Mouse (Mus musculus): ENCODE results near the gene Tmem63b. TPM values are rescaled to one million over a fixed set of nuclear protein-coding genes. Genes with fewer than 3 reads are reported as not detected.

Gene Tmem63b
- polyA plus RNA-seq, 1 experiment: 19.1 TPM

DNA sequence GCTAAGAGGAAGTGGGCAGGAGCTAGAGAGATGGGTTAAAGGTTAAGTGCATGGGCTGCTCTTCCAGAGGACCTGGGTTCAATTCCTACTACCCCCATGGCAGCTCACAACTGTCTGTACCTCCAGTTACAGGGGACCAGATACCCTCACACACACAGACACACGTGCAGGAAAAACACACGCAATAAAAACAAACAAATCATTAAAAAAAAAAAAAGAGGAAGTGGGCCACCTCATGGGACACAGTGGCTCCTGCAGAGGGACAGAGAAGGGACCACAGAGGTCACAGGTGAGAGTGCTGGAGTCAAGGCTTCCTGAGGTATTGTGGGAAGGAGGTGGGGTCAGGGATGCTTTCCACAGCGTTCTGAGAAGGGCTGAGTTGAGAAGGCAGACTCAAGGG lies 24.8 kb upstream of the Tmem63b start:
- H3K4me3 ChIP-seq (replicated peaks; ENCODE audit: control insufficient read depth, low read depth, low read length): no peak overlapping the region
- H3K4me1 ChIP-seq (ENCODE audit: control insufficient read depth, insufficient read depth, low read length): no peaks in the 10 kb centered on the region; the same call in 1 of the 2 replicates
- no peak overlapping the region for H3K27ac ChIP-seq (ENCODE audit: control insufficient read depth, insufficient read depth, low read depth, low read length, poor library complexity)
- 2% methylated on average over 3 of the region's 3 CpGs for WGBS
- no peak for TF ChIP-seq POLR2A (IDR thresholded peaks at IDR 0.05; ENCODE audit: borderline replicate concordance, control insufficient read depth, low read depth, low read length)
- TF ChIP-seq CTCF (IDR thresholded peaks at IDR 0.05; ENCODE audit: control insufficient read depth, insufficient read depth, low read length): no peak

DNA sequence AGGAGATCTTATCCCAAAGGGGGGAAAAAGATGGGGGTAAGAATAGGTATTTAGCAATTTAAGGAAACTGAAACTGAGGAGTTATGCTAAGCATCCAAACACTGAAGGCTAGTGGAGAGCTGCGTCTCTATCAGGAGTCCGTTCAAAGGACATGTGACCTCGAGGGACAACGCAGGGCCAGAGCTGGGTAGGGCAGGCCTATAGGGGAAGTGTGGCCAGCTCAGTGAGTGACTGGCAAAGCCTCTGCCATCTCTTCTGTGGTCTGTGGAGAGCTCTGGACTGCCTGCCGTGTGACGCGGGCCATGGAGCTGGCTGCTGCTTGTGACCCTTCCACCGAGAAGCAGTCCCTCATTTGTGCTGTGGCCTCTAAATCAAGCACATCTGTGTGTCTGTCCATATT lies 23.7 kb upstream of the Tmem63b start:
- Histone ChIP-seq H3K4me1 (ENCODE audit: control insufficient read depth, insufficient read depth, low read length) (no peaks in the 10 kb centered on the region; the same call in 1 of the 2 replicates), H3K4me3 (replicated peaks; ENCODE audit: control insufficient read depth, low read depth, low read length) (no peak overlapping the region), H3K27ac (ENCODE audit: control insufficient read depth, insufficient read depth, low read depth, low read length, poor library complexity) (no peak overlapping the region)
- WGBS: 26% methylated on average over 8 of the region's 8 CpGs
- TF ChIP-seq CTCF (IDR thresholded peaks at IDR 0.05; ENCODE audit: control insufficient read depth, insufficient read depth, low read length) (no peak), POLR2A (IDR thresholded peaks at IDR 0.05; ENCODE audit: borderline replicate concordance, control insufficient read depth, low read depth, low read length) (no peak)

DNA sequence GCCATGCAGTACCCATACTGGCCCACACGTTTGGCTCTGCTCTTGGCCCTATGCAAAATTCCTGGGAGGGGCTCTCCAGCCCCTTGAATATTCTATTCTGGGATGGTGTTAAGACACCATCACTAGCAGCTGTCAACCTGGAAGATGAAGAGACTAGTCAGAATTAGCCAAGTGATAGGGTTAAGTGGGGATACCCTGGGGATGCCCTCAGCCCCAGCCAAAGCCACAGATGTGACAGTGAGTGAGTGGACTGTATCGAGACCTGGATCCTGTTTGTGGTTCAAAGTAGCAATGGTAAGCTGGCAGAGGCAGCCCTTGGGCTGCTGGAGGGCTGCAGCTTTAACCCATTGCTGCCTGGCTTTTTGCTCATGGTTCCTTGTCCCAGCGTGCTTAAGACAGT lies 23.1 kb upstream of the Tmem63b start:
- H3K4me1 ChIP-seq (ENCODE audit: control insufficient read depth, insufficient read depth, low read length): no peaks in the 10 kb centered on the region; the same call in 1 of the 2 replicates
- no peak overlapping the region for H3K4me3 ChIP-seq (replicated peaks; ENCODE audit: control insufficient read depth, low read depth, low read length)
- TF ChIP-seq CTCF (IDR thresholded peaks at IDR 0.05; ENCODE audit: control insufficient read depth, insufficient read depth, low read length) (no peak), POLR2A (IDR thresholded peaks at IDR 0.05; ENCODE audit: borderline replicate concordance, control insufficient read depth, low read depth, low read length) (no peak)
- WGBS: 40% methylated on average over 3 of the region's 3 CpGs
- H3K27ac ChIP-seq (ENCODE audit: control insufficient read depth, insufficient read depth, low read depth, low read length, poor library complexity): no peak overlapping the region

DNA sequence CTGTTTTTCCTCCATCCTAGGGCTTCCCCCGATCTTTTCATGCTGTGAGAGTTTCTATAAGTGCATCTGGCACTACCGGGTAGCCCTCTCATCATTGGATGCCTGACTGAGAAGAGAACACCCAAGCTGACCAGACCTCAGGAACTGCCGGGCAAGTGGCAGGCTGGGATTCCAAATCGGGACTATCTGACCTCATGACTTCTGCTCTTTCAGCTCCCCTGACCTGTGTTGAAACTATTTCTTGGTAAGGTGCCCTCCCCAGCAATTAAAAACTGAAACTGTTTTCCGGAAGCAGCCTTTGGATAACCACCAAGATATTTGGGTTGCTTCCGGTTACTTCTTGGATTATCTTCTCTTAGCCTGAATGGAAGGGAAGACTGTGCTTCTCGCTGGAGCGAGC lies 21.5 kb upstream of the Tmem63b start:
- 81% methylated on average over 8 of the region's 8 CpGs for WGBS
- H3K4me3 ChIP-seq (replicated peaks; ENCODE audit: control insufficient read depth, low read depth, low read length): no peak overlapping the region
- H3K27ac ChIP-seq (ENCODE audit: control insufficient read depth, insufficient read depth, low read depth, low read length, poor library complexity): no peak overlapping the region
- peaks cover 2% of the 10 kb centered on the region; the same call in 1 of the 2 replicates for H3K4me1 ChIP-seq (ENCODE audit: control insufficient read depth, insufficient read depth, low read length)
- TF ChIP-seq CTCF (IDR thresholded peaks at IDR 0.05; ENCODE audit: control insufficient read depth, insufficient read depth, low read length) (no peak), POLR2A (IDR thresholded peaks at IDR 0.05; ENCODE audit: borderline replicate concordance, control insufficient read depth, low read depth, low read length) (no peak)

DNA sequence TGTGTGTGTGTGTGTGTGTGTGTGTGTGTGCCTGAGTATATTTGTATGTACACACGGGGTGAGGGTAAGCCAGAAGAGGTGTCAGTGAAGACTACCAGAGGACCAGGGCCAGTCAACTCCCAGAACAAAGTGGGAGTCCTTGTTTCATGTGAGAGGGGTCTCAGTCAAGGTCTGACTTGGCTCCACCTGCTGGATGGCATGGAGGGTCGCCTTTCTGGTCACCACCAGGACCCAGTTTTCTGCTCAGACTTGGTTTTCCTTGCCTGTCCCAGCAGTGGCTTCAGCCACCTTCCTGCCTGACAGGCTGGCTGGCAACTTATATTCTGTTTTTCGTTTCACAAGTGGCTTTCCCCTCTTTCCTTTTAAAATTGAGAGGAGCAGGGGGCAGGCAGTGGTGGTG lies 20.7 kb upstream of the Tmem63b start:
- no peak overlapping the region for H3K4me3 ChIP-seq (replicated peaks; ENCODE audit: control insufficient read depth, low read depth, low read length)
- peaks cover 2% of the 10 kb centered on the region; the same call in 1 of the 2 replicates for H3K4me1 ChIP-seq (ENCODE audit: control insufficient read depth, insufficient read depth, low read length)
- 22% methylated on average over 3 of the region's 3 CpGs for WGBS
- H3K27ac ChIP-seq (ENCODE audit: control insufficient read depth, insufficient read depth, low read depth, low read length, poor library complexity): no peak overlapping the region
- TF ChIP-seq CTCF (IDR thresholded peaks at IDR 0.05; ENCODE audit: control insufficient read depth, insufficient read depth, low read length) (no peak), POLR2A (IDR thresholded peaks at IDR 0.05; ENCODE audit: borderline replicate concordance, control insufficient read depth, low read depth, low read length) (no peak)

DNA sequence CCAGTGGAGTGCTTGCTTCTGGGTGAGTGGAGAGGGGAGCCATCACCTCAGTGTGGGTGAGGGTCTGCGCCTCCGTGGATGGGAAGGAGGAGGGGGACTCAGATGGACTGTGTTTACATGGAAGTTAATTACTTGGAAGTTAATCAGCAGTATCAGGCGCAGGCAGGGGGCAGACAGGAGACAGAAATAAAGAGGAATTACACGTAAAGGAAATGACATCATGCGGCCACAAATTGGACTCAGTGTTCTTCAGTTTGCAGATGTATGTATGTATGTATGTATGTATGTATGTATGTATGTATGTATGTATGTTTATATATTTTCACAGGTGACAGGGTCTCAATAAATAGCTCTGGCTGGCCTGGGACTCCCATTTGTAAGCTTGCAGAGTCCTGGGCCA lies 20.1 kb upstream of the Tmem63b start:
- TF ChIP-seq CTCF (IDR thresholded peaks at IDR 0.05; ENCODE audit: control insufficient read depth, insufficient read depth, low read length) (no peak), POLR2A (IDR thresholded peaks at IDR 0.05; ENCODE audit: borderline replicate concordance, control insufficient read depth, low read depth, low read length) (no peak)
- H3K27ac ChIP-seq (ENCODE audit: control insufficient read depth, insufficient read depth, low read depth, low read length, poor library complexity): no peak overlapping the region
- peaks cover 2% of the 10 kb centered on the region; the same call in 1 of the 2 replicates for H3K4me1 ChIP-seq (ENCODE audit: control insufficient read depth, insufficient read depth, low read length)
- WGBS: 16% methylated on average over 5 of the region's 5 CpGs
- H3K4me3 ChIP-seq (replicated peaks; ENCODE audit: control insufficient read depth, low read depth, low read length): no peak overlapping the region

DNA sequence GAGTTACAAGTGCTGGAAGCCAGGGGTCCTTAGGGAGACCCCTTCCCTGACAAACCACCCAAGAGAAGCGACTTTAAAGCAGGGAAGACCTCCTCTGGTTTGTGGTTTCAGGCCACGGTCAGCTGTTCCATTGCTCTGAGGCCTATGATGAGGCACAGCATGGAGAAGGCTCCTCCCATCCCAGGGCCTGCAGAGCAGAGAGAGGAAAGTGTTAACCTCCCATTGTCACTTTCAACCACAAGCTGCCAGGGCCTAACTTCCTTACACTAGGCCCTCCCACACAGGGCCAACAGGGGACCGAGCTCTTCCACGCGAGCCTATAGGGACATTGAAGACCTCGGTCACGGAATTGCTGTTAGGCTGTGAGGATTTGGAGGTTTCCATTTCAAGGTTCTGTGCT lies 16.5 kb upstream of the Tmem63b start:
- Histone ChIP-seq H3K27ac (ENCODE audit: control insufficient read depth, insufficient read depth, low read depth, low read length, poor library complexity) (no peak overlapping the region), H3K4me3 (replicated peaks; ENCODE audit: control insufficient read depth, low read depth, low read length) (no peak overlapping the region), H3K4me1 (ENCODE audit: control insufficient read depth, insufficient read depth, low read length) (peaks cover 2% of the 10 kb centered on the region; the same call in 1 of the 2 replicates)
- no peak for TF ChIP-seq POLR2A (IDR thresholded peaks at IDR 0.05; ENCODE audit: borderline replicate concordance, control insufficient read depth, low read depth, low read length)
- no peak for TF ChIP-seq CTCF (IDR thresholded peaks at IDR 0.05; ENCODE audit: control insufficient read depth, insufficient read depth, low read length)
- WGBS: 7% methylated on average over 7 of the region's 7 CpGs

DNA sequence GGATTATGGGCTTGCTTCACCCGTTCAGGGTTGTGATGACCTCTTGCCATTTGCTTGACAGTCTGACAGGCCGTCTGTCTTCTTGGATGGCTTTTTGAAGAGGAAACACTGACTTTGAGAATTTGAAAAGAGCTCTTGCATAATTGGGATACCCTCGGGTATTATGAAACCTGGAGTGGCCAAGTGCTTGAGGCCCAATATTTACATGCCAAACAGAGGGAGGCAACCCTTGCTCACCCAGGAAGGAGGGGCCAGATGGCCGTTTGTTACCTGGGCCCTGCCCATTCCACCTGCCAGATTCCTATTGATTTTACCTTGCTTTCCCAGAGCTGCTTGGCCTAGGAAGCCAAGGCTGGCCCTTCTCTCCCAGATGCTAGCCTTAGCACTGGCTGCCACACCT lies 15.5 kb upstream of the Tmem63b start:
- TF ChIP-seq CTCF (IDR thresholded peaks at IDR 0.05; ENCODE audit: control insufficient read depth, insufficient read depth, low read length) (no peak), POLR2A (IDR thresholded peaks at IDR 0.05; ENCODE audit: borderline replicate concordance, control insufficient read depth, low read depth, low read length) (no peak)
- H3K4me1 ChIP-seq (ENCODE audit: control insufficient read depth, insufficient read depth, low read length): peaks cover 2% of the 10 kb centered on the region; the same call in 1 of the 2 replicates
- no peak overlapping the region for H3K4me3 ChIP-seq (replicated peaks; ENCODE audit: control insufficient read depth, low read depth, low read length)
- H3K27ac ChIP-seq (ENCODE audit: control insufficient read depth, insufficient read depth, low read depth, low read length, poor library complexity): no peak overlapping the region
- WGBS: 32% methylated on average over 4 of the region's 4 CpGs

DNA sequence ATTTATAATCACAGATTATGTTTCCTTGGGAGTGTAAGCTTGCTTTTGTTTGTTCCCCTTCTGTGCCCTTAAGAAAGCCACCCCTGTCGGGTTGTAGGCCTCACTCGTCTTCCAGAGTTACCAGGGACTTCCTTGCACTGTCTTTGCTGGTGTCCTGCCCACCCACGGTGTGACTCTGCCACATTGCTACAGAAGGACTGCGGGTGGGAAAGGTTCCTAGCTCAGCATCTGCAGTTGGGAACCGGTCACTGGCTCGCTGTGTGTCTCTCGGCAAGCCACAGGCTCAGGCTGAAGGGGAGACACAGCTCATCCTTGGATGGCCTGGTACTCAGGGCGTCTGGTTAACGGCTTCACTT lies 14.5 kb upstream of the Tmem63b start:
- H3K27ac ChIP-seq (ENCODE audit: control insufficient read depth, insufficient read depth, low read depth, low read length, poor library complexity): no peak overlapping the region
- TF ChIP-seq POLR2A (IDR thresholded peaks at IDR 0.05; ENCODE audit: borderline replicate concordance, control insufficient read depth, low read depth, low read length) (no peak), CTCF (IDR thresholded peaks at IDR 0.05; ENCODE audit: control insufficient read depth, insufficient read depth, low read length) (no peak)
- 65% methylated on average over 9 of the region's 9 CpGs for WGBS
- peaks cover 2% of the 10 kb centered on the region; the same call in 1 of the 2 replicates for H3K4me1 ChIP-seq (ENCODE audit: control insufficient read depth, insufficient read depth, low read length)
- no peak overlapping the region for H3K4me3 ChIP-seq (replicated peaks; ENCODE audit: control insufficient read depth, low read depth, low read length)
